Mouse (Mus musculus): Measurements from ENCODE around the gene Fam198b. TPM values are rescaled to one million over a fixed set of nuclear protein-coding genes. Genes with fewer than 3 reads are reported as not detected.

Gene Fam198b
- total and polyA plus RNA-seq, 2 experiments, result 0.17 to 0.37 TPM

- no peak for DNase-seq (ENCODE audit: extremely low read depth, low read depth, low spot score)
Measured at GRCm38 (mm10) chr3:79911166-79911565, 26.8 kb downstream of the Fam198b start.

GRCm38 (mm10) chr3:79914012-79914411 is 29.7 kb downstream of the Fam198b start:
- no peak for DNase-seq (ENCODE audit: extremely low read depth, low read depth, low spot score)
- Histone ChIP-seq H3K4me3 (ENCODE audit: insufficient read depth, low read depth, low read length) (no peak overlapping the region), H3K4me1 (ENCODE audit: control insufficient read depth, insufficient read depth, low read length) (peaks cover 2% of the 10 kb centered on the region; the same call in 1 of the 2 replicates), H3K9ac (ENCODE audit: low read depth, low read length) (no peak overlapping the region), H3K79me2 (ENCODE audit: control insufficient read depth, insufficient read depth, low read length) (no peaks in the 10 kb centered on the region), H3K36me3 (ENCODE audit: control insufficient read depth, insufficient read depth, low read length) (no peaks in the 10 kb centered on the region), H3K27ac (replicated peaks; ENCODE audit: insufficient read depth, low read depth, low read length) (no peak overlapping the region), H3K27me3 (ENCODE audit: control insufficient read depth, insufficient read depth, low read length) (no peaks in the 10 kb centered on the region)
- WGBS, result 46% methylated on average over 5 of the region's 5 CpGs
- no peak for TF ChIP-seq POLR2A (IDR thresholded peaks at IDR 0.05; ENCODE audit: extremely low read depth, insufficient read depth, low read length)
- no peak for TF ChIP-seq CTCF (IDR thresholded peaks at IDR 0.05; ENCODE audit: low read depth, low read length)

More at GRCm38 (mm10) chr3:79911166-79911565, 26.8 kb downstream of the Fam198b start:
- WGBS, result 85% methylated on average over 3 of the region's 3 CpGs
- Histone ChIP-seq H3K4me3 (ENCODE audit: insufficient read depth, low read depth, low read length) (no peak overlapping the region), H3K4me1 (ENCODE audit: control insufficient read depth, insufficient read depth, low read length) (peaks cover 2% of the 10 kb centered on the region; the same call in 1 of the 2 replicates), H3K9ac (ENCODE audit: low read depth, low read length) (no peak overlapping the region), H3K27ac (replicated peaks; ENCODE audit: insufficient read depth, low read depth, low read length) (no peak overlapping the region), H3K36me3 (ENCODE audit: control insufficient read depth, insufficient read depth, low read length) (no peaks in the 10 kb centered on the region), H3K79me2 (ENCODE audit: control insufficient read depth, insufficient read depth, low read length) (no peaks in the 10 kb centered on the region), H3K27me3 (ENCODE audit: control insufficient read depth, insufficient read depth, low read length) (no peaks in the 10 kb centered on the region)
- TF ChIP-seq CTCF (IDR thresholded peaks at IDR 0.05; ENCODE audit: low read depth, low read length) (no peak), POLR2A (IDR thresholded peaks at IDR 0.05; ENCODE audit: extremely low read depth, insufficient read depth, low read length) (no peak)

- Histone ChIP-seq H3K9ac (ENCODE audit: low read depth, low read length) (no peak overlapping the region), H3K27me3 (ENCODE audit: control insufficient read depth, insufficient read depth, low read length) (no peaks in the 10 kb centered on the region), H3K4me3 (ENCODE audit: insufficient read depth, low read depth, low read length) (no peak overlapping the region), H3K36me3 (ENCODE audit: control insufficient read depth, insufficient read depth, low read length) (no peaks in the 10 kb centered on the region), H3K27ac (replicated peaks; ENCODE audit: insufficient read depth, low read depth, low read length) (no peak overlapping the region), H3K79me2 (ENCODE audit: control insufficient read depth, insufficient read depth, low read length) (no peaks in the 10 kb centered on the region), H3K4me1 (ENCODE audit: control insufficient read depth, insufficient read depth, low read length) (no peaks in the 10 kb centered on the region)
- TF ChIP-seq CTCF (IDR thresholded peaks at IDR 0.05; ENCODE audit: low read depth, low read length) (no peak), POLR2A (IDR thresholded peaks at IDR 0.05; ENCODE audit: extremely low read depth, insufficient read depth, low read length) (no peak)
- WGBS, result 89% methylated on average over 5 of the region's 5 CpGs
- no peak for DNase-seq (ENCODE audit: extremely low read depth, low read depth, low spot score)
Measured at GRCm38 (mm10) chr3:79916185-79916584, 31.9 kb downstream of the Fam198b start.

- no peak for TF ChIP-seq POLR2A (IDR thresholded peaks at IDR 0.05; ENCODE audit: extremely low read depth, insufficient read depth, low read length)
- TF ChIP-seq CTCF (IDR thresholded peaks at IDR 0.05; ENCODE audit: low read depth, low read length), result no peak
- Histone ChIP-seq H3K4me3 (ENCODE audit: insufficient read depth, low read depth, low read length) (no peak overlapping the region), H3K36me3 (ENCODE audit: control insufficient read depth, insufficient read depth, low read length) (no peaks in the 10 kb centered on the region), H3K4me1 (ENCODE audit: control insufficient read depth, insufficient read depth, low read length) (no peaks in the 10 kb centered on the region), H3K9ac (ENCODE audit: low read depth, low read length) (no peak overlapping the region), H3K27me3 (ENCODE audit: control insufficient read depth, insufficient read depth, low read length) (no peaks in the 10 kb centered on the region), H3K79me2 (ENCODE audit: control insufficient read depth, insufficient read depth, low read length) (no peaks in the 10 kb centered on the region), H3K27ac (replicated peaks; ENCODE audit: insufficient read depth, low read depth, low read length) (no peak overlapping the region)
- no peak for DNase-seq (ENCODE audit: extremely low read depth, low read depth, low spot score)
Measured at GRCm38 (mm10) chr3:79918761-79919160, 34.4 kb downstream of the Fam198b start.

GRCm38 (mm10) chr3:79925950-79926697 is 41.8 kb downstream of the Fam198b start:
- no peak overlapping the region for H3K27ac ChIP-seq (replicated peaks; ENCODE audit: insufficient read depth, low read depth, low read length)
- H3K36me3 ChIP-seq (ENCODE audit: control insufficient read depth, insufficient read depth, low read length), result no peaks in the 10 kb centered on the region
- no peaks in the 10 kb centered on the region for H3K27me3 ChIP-seq (ENCODE audit: control insufficient read depth, insufficient read depth, low read length)
- WGBS, result 89% methylated on average over 5 of the region's 5 CpGs
- no peak for DNase-seq (ENCODE audit: extremely low read depth, low read depth, low spot score)
- H3K9ac ChIP-seq (ENCODE audit: low read depth, low read length), result no peak overlapping the region
- H3K4me1 ChIP-seq (ENCODE audit: control insufficient read depth, insufficient read depth, low read length), result no peaks in the 10 kb centered on the region
- no peak overlapping the region for H3K4me3 ChIP-seq (ENCODE audit: insufficient read depth, low read depth, low read length)
- TF ChIP-seq POLR2A (IDR thresholded peaks at IDR 0.05; ENCODE audit: extremely low read depth, insufficient read depth, low read length) (no peak), CTCF (IDR thresholded peaks at IDR 0.05; ENCODE audit: low read depth, low read length) (no peak)
- no peaks in the 10 kb centered on the region for H3K79me2 ChIP-seq (ENCODE audit: control insufficient read depth, insufficient read depth, low read length)

GRCm38 (mm10) chr3:79927050-79927449 is 42.7 kb downstream of the Fam198b start:
- H3K79me2 ChIP-seq (ENCODE audit: control insufficient read depth, insufficient read depth, low read length), result no peaks in the 10 kb centered on the region
- no peak overlapping the region for H3K9ac ChIP-seq (ENCODE audit: low read depth, low read length)
- 80% methylated on average over 4 of the region's 4 CpGs for WGBS
- DNase-seq (ENCODE audit: extremely low read depth, low read depth, low spot score), result no peak
- H3K36me3 ChIP-seq (ENCODE audit: control insufficient read depth, insufficient read depth, low read length), result no peaks in the 10 kb centered on the region
- no peak overlapping the region for H3K27ac ChIP-seq (replicated peaks; ENCODE audit: insufficient read depth, low read depth, low read length)
- no peak overlapping the region for H3K4me3 ChIP-seq (ENCODE audit: insufficient read depth, low read depth, low read length)
- H3K4me1 ChIP-seq (ENCODE audit: control insufficient read depth, insufficient read depth, low read length), result no peaks in the 10 kb centered on the region
- no peak for TF ChIP-seq CTCF (IDR thresholded peaks at IDR 0.05; ENCODE audit: low read depth, low read length)
- H3K27me3 ChIP-seq (ENCODE audit: control insufficient read depth, insufficient read depth, low read length), result no peaks in the 10 kb centered on the region
